Mouse (Mus musculus) MEL (cell line): ENCODE results near the gene Osbpl9. TPM values are rescaled to one million over a fixed set of nuclear protein-coding genes. Genes with fewer than 3 reads are reported as not detected.

Source experiments
- DNase-seq: peaks from one replicate; pipeline ENCODE4 v3.0.0; 2011; ENCODE audit warnings: low read depth, low spot score
- H3K27ac ChIP-seq: 2 replicates; pipeline ENCODE4 v1.5.1; 2012; ENCODE audit warnings: low read depth, mild to moderate bottlenecking, control low read depth, low read length, moderate library complexity; ENCODE audit not compliant: control insufficient read depth
- H3K27me3 ChIP-seq, 2 experiments: fragments of 150-350 bp in 1 of 2; sonication (generic) in 1 of 2; 2 replicates each; pipeline ENCODE4 v1.6.1; 2012; ENCODE audit warnings: low read length in 2 of 2, mild to moderate bottlenecking in 2 of 2, improper control_type of control experiment in 1 of 2, moderate library complexity in 1 of 2; ENCODE audit not compliant: insufficient read depth in 2 of 2, control insufficient read depth in 1 of 2
- H3K36me3 ChIP-seq, 2 experiments: 2 replicates each; pipeline ENCODE4 v1.6.1; 2012 to 2014; ENCODE audit warnings: low read length in 2 of 2, improper control_type of control experiment in 1 of 2, inconsistent platforms in 1 of 2, mild to moderate bottlenecking in 1 of 2; ENCODE audit not compliant: insufficient read depth in 2 of 2, control insufficient read depth in 1 of 2
- H3K4me1 ChIP-seq, 2 experiments: fragments of 150-350 bp in 1 of 2; sonication (generic) in 1 of 2; 2 replicates each; pipeline ENCODE4 v1.6.1; 2012; ENCODE audit warnings: low read length in 2 of 2, improper control_type of control experiment in 1 of 2, mild to moderate bottlenecking in 1 of 2; ENCODE audit not compliant: insufficient read depth in 2 of 2, control insufficient read depth in 1 of 2
- H3K4me3 ChIP-seq, 2 experiments: fragments of 150-350 bp in 1 of 2; sonication (generic) in 1 of 2; 2 replicates each; pipeline ENCODE4 v1.5.1; 2012; ENCODE audit warnings: low read depth in 2 of 2, low read length in 2 of 2, mild to moderate bottlenecking in 2 of 2, moderate library complexity in 2 of 2, control low read depth in 1 of 2, improper control_type of control experiment in 1 of 2; ENCODE audit not compliant: control insufficient read depth in 1 of 2, insufficient read depth in 1 of 2
- H3K79me2 ChIP-seq: 2 replicates; pipeline ENCODE4 v1.6.1; 2012; ENCODE audit warnings: mild to moderate bottlenecking, low read length, moderate library complexity; ENCODE audit not compliant: control insufficient read depth, poor library complexity, insufficient read depth
- H3K9ac ChIP-seq: 2 replicates; pipeline ENCODE4 v1.6.1; 2012; ENCODE audit warnings: low read depth, mild to moderate bottlenecking, control low read depth, low read length, moderate library complexity; ENCODE audit not compliant: control insufficient read depth, poor library complexity, severe bottlenecking
- H3K9me3 ChIP-seq: fragments of 150-350 bp; sonication (generic); replicated peaks from 2 replicates; pipeline ENCODE4 v1.6.1; 2012; ENCODE audit warnings: mild to moderate bottlenecking, low read length, improper control_type of control experiment, moderate library complexity; ENCODE audit not compliant: insufficient read depth
- BHLHE40 ChIP-seq: IDR thresholded peaks from 2 replicates; pipeline ENCODE4 v1.6.1; 2012; ENCODE audit warnings: low read depth, mild to moderate bottlenecking, inconsistent platforms, low read length, improper control_type of control experiment, borderline replicate concordance
- CHD1 ChIP-seq: IDR thresholded peaks from 2 replicates; pipeline ENCODE4 v1.6.1; 2012; ENCODE audit warnings: low read depth, mild to moderate bottlenecking, inconsistent platforms, low read length, improper control_type of control experiment
- E2F4 ChIP-seq: IDR thresholded peaks from 2 replicates; pipeline ENCODE4 v1.6.1; 2011; ENCODE audit warnings: low read depth, low read length, improper control_type of control experiment, borderline replicate concordance
- GABPA ChIP-seq: IDR thresholded peaks from 2 replicates; pipeline ENCODE4 v1.6.1; 2012; ENCODE audit warnings: low read depth, mild to moderate bottlenecking, inconsistent platforms, low read length, improper control_type of control experiment, moderate library complexity
- GATA1 ChIP-seq: IDR thresholded peaks from 2 replicates; pipeline ENCODE4 v1.6.1; 2011; ENCODE audit warnings: low read depth, low read length, improper control_type of control experiment
- HCFC1 ChIP-seq: IDR thresholded peaks from 2 replicates; pipeline ENCODE4 v1.6.1; 2012; ENCODE audit warnings: low read depth, mild to moderate bottlenecking, inconsistent platforms, low read length, improper control_type of control experiment, moderate library complexity
- JUND ChIP-seq: IDR thresholded peaks from 2 replicates; pipeline ENCODE4 v1.6.1; 2011; ENCODE audit warnings: low read depth, mild to moderate bottlenecking, improper control_type of control experiment, low read length
- KAT2A ChIP-seq: conservative IDR thresholded peaks from 2 replicates; pipeline ENCODE4 v1.6.1; 2012; ENCODE audit warnings: low read depth, low read length, improper control_type of control experiment, inconsistent platforms
- MAFK ChIP-seq: IDR thresholded peaks from 2 replicates; pipeline ENCODE4 v1.6.1; 2011; ENCODE audit warnings: low read depth, mild to moderate bottlenecking, low read length, improper control_type of control experiment, borderline replicate concordance
- MAX ChIP-seq: IDR thresholded peaks from 2 replicates; pipeline ENCODE4 v1.6.1; 2011; ENCODE audit warnings: low read length, improper control_type of control experiment
- MAZ ChIP-seq: IDR thresholded peaks from 2 replicates; pipeline ENCODE4 v1.6.1; 2012; ENCODE audit warnings: low read depth, mild to moderate bottlenecking, inconsistent platforms, low read length, improper control_type of control experiment
- MEF2A ChIP-seq: IDR thresholded peaks from 2 replicates; pipeline ENCODE4 v1.6.1; 2014; ENCODE audit warnings: low read depth, mild to moderate bottlenecking, inconsistent platforms, low read length, improper control_type of control experiment; ENCODE audit not compliant: poor library complexity, insufficient replicate concordance, severe bottlenecking; ENCODE audit errors: extremely low read depth
- MXI1 ChIP-seq: IDR thresholded peaks from 2 replicates; pipeline ENCODE4 v1.6.1; 2011; ENCODE audit warnings: mild to moderate bottlenecking, low read depth, low read length, improper control_type of control experiment
- POLR2A ChIP-seq, 2 experiments: IDR thresholded peaks; 2 replicates each; pipeline ENCODE4 v1.6.1; 2011 to 2012; ENCODE audit warnings: low read length in 2 of 2, mild to moderate bottlenecking in 2 of 2, control low read depth in 1 of 2, improper control_type of control experiment in 1 of 2, low read depth in 1 of 2, moderate library complexity in 1 of 2; ENCODE audit not compliant: control insufficient read depth in 1 of 2, insufficient read depth in 1 of 2, poor library complexity in 1 of 2
- POLR2AphosphoS2 ChIP-seq: IDR thresholded peaks from 2 replicates; pipeline ENCODE4 v1.6.1; 2011; ENCODE audit warnings: low read length, improper control_type of control experiment
- RAD21 ChIP-seq: IDR thresholded peaks from 2 replicates; pipeline ENCODE4 v1.6.1; 2011; ENCODE audit warnings: mild to moderate bottlenecking, low read depth, low read length, improper control_type of control experiment
- SMC3 ChIP-seq: IDR thresholded peaks from 2 replicates; pipeline ENCODE4 v1.6.1; 2011; ENCODE audit warnings: low read depth, low read length, improper control_type of control experiment
- TAL1 ChIP-seq: IDR thresholded peaks from 2 replicates; pipeline ENCODE4 v1.6.1; 2012; ENCODE audit warnings: mild to moderate bottlenecking, inconsistent platforms, low read length, moderate library complexity, mixed read lengths
- TCF12 ChIP-seq: IDR thresholded peaks from 2 replicates; pipeline ENCODE4 v1.6.1; 2014; ENCODE audit warnings: low read depth, mild to moderate bottlenecking, inconsistent platforms, low read length, improper control_type of control experiment, moderate library complexity
- UBTF ChIP-seq: IDR thresholded peaks from 2 replicates; pipeline ENCODE4 v1.6.1; 2012; ENCODE audit warnings: low read depth, mild to moderate bottlenecking, inconsistent platforms, low read length, improper control_type of control experiment, moderate library complexity, borderline replicate concordance; ENCODE audit not compliant: insufficient read depth
- USF2 ChIP-seq, 2 experiments: IDR thresholded peaks; 2 replicates each; pipeline ENCODE4 v1.6.1; 2011 to 2012; ENCODE audit warnings: improper control_type of control experiment in 2 of 2, low read length in 2 of 2, borderline replicate concordance in 1 of 2, inconsistent platforms in 1 of 2, low read depth in 1 of 2, mild to moderate bottlenecking in 1 of 2; ENCODE audit not compliant: insufficient read depth in 1 of 2
- ZC3H11A ChIP-seq: IDR thresholded peaks from 2 replicates; pipeline ENCODE4 v1.6.1; 2012; ENCODE audit warnings: low read depth, mild to moderate bottlenecking, inconsistent platforms, low read length, improper control_type of control experiment
- ZKSCAN1 ChIP-seq: IDR thresholded peaks from 2 replicates; pipeline ENCODE4 v1.6.1; 2012; ENCODE audit warnings: low read depth, mild to moderate bottlenecking, inconsistent platforms, low read length, improper control_type of control experiment, moderate library complexity
- ZNF384 ChIP-seq: IDR thresholded peaks from 2 replicates; pipeline ENCODE4 v1.6.1; 2012; ENCODE audit warnings: low read depth, mild to moderate bottlenecking, inconsistent platforms, low read length, improper control_type of control experiment
- polyA plus RNA-seq, 2 experiments: library from polyadenylated mRNA; stranded (reverse) in 1 of 2; unstranded in 1 of 2; fragments of >175 nt in 1 of 2; fragments of >200 nt in 1 of 2; gene quantifications; 2 replicates each; pipeline versions ENCODE4 v1.2.1 to v1.2.4; 2012; ENCODE audit warnings: low replicate concordance in 2 of 2, low read depth in 1 of 2; ENCODE audit not compliant: insufficient read length in 2 of 2, insufficient read depth in 1 of 2, missing spikeins in 1 of 2
- total RNA-seq: library from RNA; depleted of rRNA; stranded (reverse); fragments of 300-350 nt; gene quantifications from 2 replicates; pipeline ENCODE4 v1.2.3, GENCODE M21; 2012

Gene Osbpl9
- total and polyA plus RNA-seq, 3 experiments: 14.9 to 42.6 TPM; not detected in 1

GRCm38 (mm10) chr4:109120735-109121134 lies 81.3 kb downstream of the Osbpl9 start (continued):
- no peak for TF ChIP-seq E2F4
- TF ChIP-seq POLR2A (IDR thresholded peaks at IDR 0.05; ENCODE audit: control insufficient read depth in 1 of 2, insufficient read depth in 1 of 2, low read depth in 1 of 2, low read length in 2 of 2, poor library complexity in 1 of 2): no peak
- TF ChIP-seq ZNF384: 0 out of 2 replicates have a peak, but pooled peaks have one; percentile 13
- no peak for TF ChIP-seq ZC3H11A
- TF ChIP-seq BHLHE40: peak; percentile 96
- TF ChIP-seq ZKSCAN1: no peak
- no peak for TF ChIP-seq HCFC1
- TF ChIP-seq JUND: no peak
- TF ChIP-seq MAFK: no peak
- no peak for TF ChIP-seq MXI1
- TF ChIP-seq GABPA: no peak
- TF ChIP-seq KAT2A: no peak
- TF ChIP-seq POLR2AphosphoS2: no peak
- no peak for TF ChIP-seq SMC3
- TF ChIP-seq USF2 (IDR thresholded peaks at IDR 0.05; ENCODE audit: borderline replicate concordance in 1 of 2, insufficient read depth in 1 of 2, low read depth in 1 of 2, low read length in 2 of 2): no peak
- no peak for TF ChIP-seq UBTF
- peak; percentile 43; the same call in 1 of the 2 replicates for TF ChIP-seq GATA1
- TF ChIP-seq TAL1: peak; percentile 40
- TF ChIP-seq RAD21: no peak
- no peak for TF ChIP-seq MEF2A
- no peak for TF ChIP-seq CHD1
- no peak for TF ChIP-seq MAZ
- TF ChIP-seq MAX: no peak

GRCm38 (mm10) chr4:109119641-109120125 lies 82.4 kb downstream of the Osbpl9 start:
- Histone ChIP-seq H3K4me1 (peaks cover 5 to 15% of the 10 kb centered on the region in 2 experiments), H3K4me3 (no peak overlapping the region), H3K79me2 (peaks cover 2% of the 10 kb centered on the region), H3K27ac (no peak overlapping the region), H3K9me3 (no peaks in the 10 kb centered on the region), H3K36me3 (peaks cover 0 to 22% of the 10 kb centered on the region in 2 experiments; a peak in 2 of 4 replicates), H3K9ac (no peak overlapping the region), H3K27me3 (no peaks in the 10 kb centered on the region)
- no peak for TF ChIP-seq HCFC1
- no peak for TF ChIP-seq TCF12
- no peak for TF ChIP-seq POLR2A (IDR thresholded peaks at IDR 0.05; ENCODE audit: control insufficient read depth in 1 of 2, insufficient read depth in 1 of 2, low read depth in 1 of 2, low read length in 2 of 2, poor library complexity in 1 of 2)
- TF ChIP-seq MEF2A: no peak
- no peak for DNase-seq
